Mouse (Mus musculus) retina, adult 2 months (tissue): ENCODE measurements around the gene Ldb3.
A peak's percentile ranks its signal among the peaks of the same experiment; 100 is the strongest.

Experiments used
- DNase-seq: peaks from one replicate; pipeline ENCODE4 v3.0.0-alpha.2; 2012; ENCODE audit warnings: low read depth, low spot score

Gene Ldb3

DNA sequence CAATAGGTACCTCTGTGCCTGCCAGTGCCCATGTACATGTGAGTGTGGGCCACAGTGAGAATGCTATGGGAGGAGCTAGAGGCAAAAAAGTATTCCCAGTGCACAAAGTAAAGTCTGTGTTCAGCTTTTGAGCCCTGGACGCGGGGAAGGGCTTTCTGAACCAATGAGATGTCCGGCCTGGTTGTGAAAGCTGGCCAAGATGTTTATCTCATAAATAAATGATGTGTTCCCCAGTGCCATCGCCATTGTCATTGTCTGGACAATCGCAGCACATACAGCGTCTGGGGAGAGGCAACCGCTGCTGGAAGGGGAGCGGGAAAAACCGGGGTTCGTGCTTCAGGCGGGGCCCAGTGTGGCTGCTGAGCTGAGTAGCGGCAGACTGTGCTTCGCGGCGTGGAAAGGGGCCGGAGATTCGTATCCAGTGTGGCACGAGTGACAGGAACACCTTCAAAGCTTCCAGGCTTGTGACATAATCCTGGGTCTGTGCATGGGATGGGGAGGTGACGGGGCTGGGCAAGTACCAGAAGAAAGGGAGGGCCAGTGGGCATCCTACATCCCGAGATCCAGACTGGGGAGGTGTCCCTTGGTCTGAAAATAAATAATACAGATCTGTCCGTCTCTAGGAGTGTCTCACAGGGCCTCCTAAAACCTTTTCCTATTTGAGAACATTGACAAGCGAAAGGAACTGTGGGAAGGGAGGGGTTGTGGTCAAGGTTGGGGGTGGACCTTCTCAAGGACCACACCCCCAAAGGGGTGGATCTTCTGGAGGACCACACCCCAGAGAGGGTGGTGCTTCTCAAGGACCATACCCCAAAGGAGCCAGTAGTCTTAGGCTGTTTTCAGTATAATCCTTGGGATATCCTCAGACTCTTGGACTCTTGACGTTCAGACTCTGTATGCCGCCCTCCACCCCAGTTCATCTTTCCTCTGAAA, 2.5 kb upstream of the Ldb3 start:
- no peak for DNase-seq

DNA sequence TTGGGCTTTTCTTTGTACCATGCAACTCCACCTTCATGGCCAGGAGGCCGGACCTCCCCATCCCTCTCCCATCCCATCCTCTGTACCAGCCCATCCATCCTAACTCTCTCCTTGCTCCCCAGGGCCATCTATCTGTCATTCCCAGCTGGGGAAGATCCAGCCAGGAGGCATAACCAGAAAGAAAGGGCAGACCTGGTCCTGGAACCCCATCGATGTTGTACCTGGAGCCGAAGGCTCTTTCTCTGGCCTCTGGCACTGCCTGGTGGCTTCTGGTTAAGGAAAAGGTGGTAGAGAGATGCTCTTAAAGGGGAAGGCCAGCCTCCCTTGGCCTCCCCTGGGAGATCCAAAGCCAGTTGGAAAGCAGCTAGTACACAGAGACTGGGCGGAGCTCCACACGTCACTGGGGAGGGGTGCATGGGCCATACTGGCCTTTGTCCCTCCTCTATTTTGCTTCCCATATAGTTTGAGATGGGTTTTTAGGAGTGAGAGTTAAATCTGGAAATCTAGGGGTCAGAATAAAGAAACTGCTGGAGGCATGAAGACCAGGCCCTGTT, 1.6 kb upstream of the Ldb3 start:
- no peak for DNase-seq

GRCm38 (mm10) chr14:34589185-34589713, 767 bp upstream of the Ldb3 start:
- DNase-seq = no peak

GRCm38 (mm10) chr14:34588005-34588404, 477 bp downstream of the Ldb3 start:
- no peak for DNase-seq

DNA sequence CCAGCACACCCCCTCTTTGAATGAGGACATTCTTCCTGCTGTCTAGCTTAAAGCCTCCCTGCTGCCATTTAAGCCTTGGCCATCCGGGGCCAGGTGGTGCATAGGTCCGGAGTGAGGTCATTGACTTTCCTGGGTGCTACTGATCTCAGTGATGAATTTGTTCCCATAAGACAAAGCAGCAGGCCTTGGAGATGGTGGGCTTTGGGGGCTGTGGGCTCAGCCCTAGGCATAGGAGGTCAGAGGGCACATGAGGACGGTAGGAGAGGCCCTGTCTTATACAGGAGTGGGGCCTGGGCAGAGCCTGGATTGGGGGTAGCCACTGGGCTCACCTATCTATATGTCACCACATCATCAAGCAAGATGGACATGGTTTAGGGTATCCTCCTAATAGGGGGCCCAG, 1.6 kb downstream of the Ldb3 start:
- DNase-seq = no peak

- no peak for DNase-seq
These were observed 3.0 kb downstream of the Ldb3 start for GRCm38 (mm10) chr14:34585358-34586105.

DNA sequence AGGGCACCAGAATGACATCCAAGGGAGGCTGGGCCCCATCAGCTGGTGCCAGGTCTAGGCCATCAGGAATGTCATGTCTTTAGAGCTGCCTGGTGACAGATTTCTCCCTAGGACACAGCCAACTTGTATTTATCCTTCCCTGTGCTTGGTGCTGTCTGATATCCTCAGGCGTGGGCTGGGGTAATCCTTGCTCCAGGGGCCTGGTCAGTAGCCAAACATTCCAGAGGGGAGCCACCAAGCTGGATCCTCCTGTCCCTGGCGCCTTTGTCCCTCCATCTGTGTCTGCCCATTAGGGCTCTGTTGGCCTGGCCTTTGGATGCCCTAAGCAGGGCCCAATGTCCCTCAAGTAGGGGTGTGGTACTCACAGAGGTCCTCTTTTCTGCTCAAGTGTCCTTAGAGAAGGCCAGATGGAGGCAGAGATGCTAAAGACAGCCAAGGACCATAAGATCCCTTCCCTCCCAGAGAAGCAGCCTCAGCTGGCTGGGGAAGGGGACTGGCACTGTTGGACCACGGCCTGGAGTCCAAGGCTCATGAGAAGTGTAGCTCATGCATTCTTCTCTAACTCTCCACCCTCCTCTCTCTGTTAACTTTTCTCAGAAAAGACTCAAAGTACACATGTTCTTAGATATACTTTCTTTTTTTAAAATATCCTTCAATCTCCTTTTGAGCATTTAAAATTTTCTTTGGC, 5.6 kb downstream of the Ldb3 start:
- DNase-seq = no peak

- DNase-seq = no peak
These were observed 11.6 kb downstream of the Ldb3 start for GRCm38 (mm10) chr14:34576858-34577257.

GRCm38 (mm10) chr14:34574068-34574467, 14.4 kb downstream of the Ldb3 start:
- no peak for DNase-seq

GRCm38 (mm10) chr14:34573348-34573913, 15.1 kb downstream of the Ldb3 start:
- no peak for DNase-seq

DNA sequence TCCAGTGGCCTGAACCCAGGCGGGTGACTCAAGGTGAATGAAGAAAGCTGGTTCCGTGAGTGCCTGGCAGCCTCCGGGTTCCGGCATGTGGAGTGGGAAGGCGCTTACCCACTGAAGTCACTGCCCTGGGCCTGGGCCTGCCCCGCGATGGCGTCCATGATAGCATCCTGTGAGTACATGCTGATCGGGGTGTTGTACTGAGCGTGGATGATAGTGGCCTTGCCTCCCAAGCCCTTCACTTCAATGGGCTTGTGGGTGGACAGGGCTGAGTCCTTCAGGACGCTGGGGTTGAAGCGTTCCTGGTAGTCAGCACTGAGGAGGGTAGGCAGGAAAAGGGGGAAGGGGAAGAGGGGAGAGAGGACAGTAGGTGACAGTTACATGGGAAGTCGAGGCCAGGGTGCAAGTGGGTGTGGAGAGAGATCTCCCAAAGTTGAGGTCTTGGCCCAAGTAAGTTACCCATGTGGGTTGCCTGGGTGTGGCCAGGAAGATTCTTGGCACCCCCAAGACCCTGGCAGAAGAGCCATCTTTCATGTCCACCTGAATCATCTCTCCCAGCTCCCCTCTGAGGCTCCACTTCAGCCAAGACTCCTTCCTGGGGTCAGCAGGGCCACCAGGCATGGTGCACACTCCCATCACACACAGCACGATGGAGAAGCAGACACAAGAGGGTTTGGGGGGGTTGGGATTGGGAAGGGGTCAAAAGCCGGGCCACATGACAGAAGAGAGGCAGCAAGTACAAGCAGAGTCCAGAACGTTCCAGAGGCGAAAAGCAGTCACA, 16.7 kb downstream of the Ldb3 start:
- DNase-seq = no peak

- DNase-seq = no peak
These were observed 17.6 kb downstream of the Ldb3 start for GRCm38 (mm10) chr14:34570903-34571302.

DNA sequence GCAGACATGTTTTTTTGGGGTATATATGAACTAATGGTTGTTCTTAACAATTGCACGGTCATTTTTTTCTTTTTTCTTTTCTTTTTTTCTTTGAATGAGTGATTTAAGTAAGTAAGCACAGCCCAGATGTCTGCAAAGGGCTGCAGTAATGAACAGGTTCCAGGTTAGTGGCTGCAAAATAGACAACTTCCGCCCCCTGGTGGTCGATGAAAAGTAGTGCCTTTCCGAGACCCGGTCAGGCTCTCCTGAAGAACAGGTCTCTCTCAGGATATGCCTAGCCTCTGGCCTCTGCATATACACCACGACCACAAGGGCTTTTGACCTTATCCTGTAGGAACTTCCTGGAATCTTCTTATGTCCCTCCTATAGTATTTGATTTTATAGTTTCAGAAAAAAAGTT, 18.2 kb downstream of the Ldb3 start:
- peak; percentile 72 for DNase-seq

GRCm38 (mm10) chr14:34569534-34570194, 18.8 kb downstream of the Ldb3 start:
- no peak for DNase-seq

- no peak for DNase-seq
These were observed 19.9 kb downstream of the Ldb3 start for GRCm38 (mm10) chr14:34568626-34569025.

GRCm38 (mm10) chr14:34567697-34568096, 20.8 kb downstream of the Ldb3 start:
- no peak for DNase-seq

GRCm38 (mm10) chr14:34566530-34566929, 22.0 kb downstream of the Ldb3 start:
- no peak for DNase-seq

GRCm38 (mm10) chr14:34565711-34566110, 22.8 kb downstream of the Ldb3 start:
- DNase-seq = no peak

DNA sequence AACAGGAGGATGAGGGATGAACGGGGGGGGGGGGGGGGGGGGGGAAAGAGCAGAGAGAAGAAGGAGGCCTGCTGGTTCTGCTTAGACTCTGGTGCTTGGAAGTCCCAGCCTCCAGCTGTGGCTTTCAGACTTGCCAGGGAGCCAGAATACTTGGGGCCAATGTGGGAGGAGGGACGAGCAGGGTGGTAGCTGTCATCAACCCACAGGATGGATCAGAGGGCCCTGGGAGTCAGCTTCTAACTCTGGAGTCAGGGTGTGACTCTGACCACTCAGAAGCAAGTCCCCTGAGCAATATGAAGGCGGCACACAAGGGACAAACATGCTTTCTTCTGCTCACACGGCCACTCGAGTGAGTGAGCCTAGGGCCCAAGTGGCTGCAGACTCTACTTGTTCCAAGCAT, 23.8 kb downstream of the Ldb3 start:
- DNase-seq = no peak

GRCm38 (mm10) chr14:34562393-34562792, 26.1 kb downstream of the Ldb3 start:
- no peak for DNase-seq
